8 mouse cellular contexts compared by ENCODE assay signal in genomic region chr8:90348178-90348925, GRCm38 (mm10). TPM values are rescaled to one million over a fixed set of nuclear protein-coding genes. Genes with fewer than 3 reads are reported as not detected.
DNase-seq lines count a peak whose midpoint lies in the region; ATAC-seq lines count a peak whose summit lies in the region.

Gene Tox3 (minus strand): TSS chr8:90348343.

- peak; percentile 32 to 44 for DNase-seq in right cerebral cortex, postnatal 10 days (ENCODE audit: low spot score in 2 of 2)
- no peak for DNase-seq in right cerebral cortex, adult 18-20 months
- peak; percentile 58 for DNase-seq in embryonic facial prominence, embryonic 14.5 days (ENCODE audit: low spot score)
- peak; percentile 47 to 52 for DNase-seq in heart, postnatal 36 days
- DNase-seq in layer of hippocampus, postnatal 25 days (ENCODE audit: extremely low spot score in 1 of 2, low spot score in 1 of 2) = peak; percentile 27 to 44
- DNase-seq in lung, postnatal 10 days = peak; percentile 43
- DNase-seq in retina, postnatal 1 day = peak; percentile 79
- no peak for DNase-seq in MN1 (ENCODE audit: low spot score)

- H3K4me2 ChIP-seq in embryonic facial prominence, embryonic 14.5 days (ENCODE audit: low read depth, low read length) = peak within 1 kb of the TSS; percentile 90

- H3K9me3 ChIP-seq in embryonic facial prominence, embryonic 14.5 days (ENCODE audit: control insufficient read depth, low read length) = no peaks in the 10 kb centered on the region

- H3K27me3 ChIP-seq in embryonic facial prominence, embryonic 14.5 days (replicated peaks; ENCODE audit: control insufficient read depth, insufficient read depth, low read length) = no peaks in the 10 kb centered on the region; the same call in none of the 2 replicates

- intact Hi-C loops in heart, postnatal 36 days (cut with DNase I) = loop anchor here (2.0 to 5.0 kb wide), 2 partner anchors 308 to 346 kb away; no protein-coding TSS in a partner anchor

- peak within 1 kb of the TSS; percentile 84 for H3K9ac ChIP-seq in embryonic facial prominence, embryonic 14.5 days (ENCODE audit: low read depth, low read length)

- ATAC-seq in embryonic facial prominence, embryonic 14.5 days (ENCODE audit: low read depth) = peak; percentile 79

- H3K27ac ChIP-seq in embryonic facial prominence, embryonic 14.5 days (replicated peaks; ENCODE audit: low read depth, low read length) = peak within 1 kb of the TSS; percentile 76

- peak within 1 kb of the TSS; percentile 69 for H3K4me3 ChIP-seq in embryonic facial prominence, embryonic 14.5 days (ENCODE audit: low read depth, low read length)

- WGBS in embryonic facial prominence, embryonic 14.5 days = 5% methylated on average over 12 of the region's 89 CpGs

- H3K4me1 ChIP-seq in embryonic facial prominence, embryonic 14.5 days (ENCODE audit: control insufficient read depth, insufficient read depth, low read length) = peaks cover 15% of the 10 kb centered on the region; the same call in 1 of the 2 replicates

- H3K36me3 ChIP-seq in embryonic facial prominence, embryonic 14.5 days (ENCODE audit: control insufficient read depth, insufficient read depth, low read length) = no peaks in the 10 kb centered on the region

RNA-seq across cellular contexts. Expression of gene Tox3, which starts in this region (rescaled TPM):
- polyA plus RNA-seq in embryonic facial prominence, embryonic 14.5 days (2014; fragmentation: Nextera tagmentation; extraction: Ambion mirVana) = 4.9 and 5.2 TPM in 2 replicates
- total RNA-seq in heart, postnatal 36 days (2021) = 1 to 10 TPM; 3.7 to 4.4 TPM
- 10 to 100 TPM; 12.4 to 12.7 TPM for total RNA-seq in layer of hippocampus, postnatal 25 days (2021)

Comparison
In these comparisons a context has a peak if more than half of its experiments do, and no peak if none do; other contexts are left out.
1. DNase-seq: peak in right cerebral cortex, postnatal 10 days (2 of 2), embryonic facial prominence, embryonic 14.5 days (single experiment), heart, postnatal 36 days (2 of 2), layer of hippocampus, postnatal 25 days (2 of 2), lung, postnatal 10 days (single experiment) and retina, postnatal 1 day (single experiment); none in right cerebral cortex, adult 18-20 months (single experiment) and MN1 (single experiment).